In the genomic region with DNA sequence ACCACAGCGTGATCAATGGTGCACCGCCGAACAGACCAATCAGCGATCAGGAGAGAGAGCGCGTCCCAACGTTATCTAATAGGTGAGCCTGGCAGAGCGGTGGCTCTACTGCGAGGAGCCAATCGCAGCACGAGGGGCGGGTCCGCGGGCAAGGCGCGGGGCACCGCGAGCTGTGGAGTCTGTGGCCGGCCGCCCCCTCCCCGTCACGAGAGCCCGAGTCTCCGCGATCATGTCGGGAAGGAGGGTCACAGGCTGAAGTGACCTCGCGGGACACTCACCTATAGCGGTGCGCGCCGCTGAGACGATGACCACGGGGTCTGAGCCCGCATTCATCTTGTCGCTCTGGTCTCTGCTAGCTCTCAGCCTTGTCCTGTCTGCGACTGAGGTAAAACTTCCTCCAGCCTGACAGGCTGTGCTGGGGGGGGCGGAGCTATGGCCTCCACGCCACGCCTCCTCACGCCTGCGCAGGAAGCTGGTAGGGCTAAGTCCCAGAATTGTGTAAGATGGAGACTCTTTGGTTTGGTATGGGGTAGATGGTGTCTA, we compare ENCODE assay signal across 8 mouse cellular contexts. TPM values are rescaled to one million over a fixed set of nuclear protein-coding genes. Genes with fewer than 3 reads are reported as not detected.
DNase-seq lines count a peak whose midpoint lies in the region; ATAC-seq and TF ChIP-seq lines count a peak whose summit lies in the region.

A gene (minus strand): TSS at position 417 of the 543 bp plus-strand sequence.

- TF ChIP-seq POLR2A in MEL (IDR thresholded peaks at IDR 0.05; ENCODE audit: control insufficient read depth in 1 of 2, insufficient read depth in 1 of 2, low read depth in 1 of 2, low read length in 2 of 2, poor library complexity in 1 of 2), result peak; percentile 92 to 98; a peak in 3 of 4 replicates
- TF ChIP-seq POLR2A in cerebellum, adult 2 months (IDR thresholded peaks at IDR 0.05; ENCODE audit: borderline replicate concordance, insufficient read depth, low read length), result peak; percentile 97

- no peaks in the 10 kb centered on the region for H3K27me3 ChIP-seq in MEL (ENCODE audit: control insufficient read depth in 1 of 2, insufficient read depth in 2 of 2, low read length in 2 of 2)
- H3K27me3 ChIP-seq in cerebellum, adult 2 months (ENCODE audit: control insufficient read depth, insufficient read depth, low read length), result no peaks in the 10 kb centered on the region
- H3K27me3 ChIP-seq in lung, embryonic 16.5 days (ENCODE audit: control insufficient read depth, insufficient read depth, low read depth, low read length), result no peaks in the 10 kb centered on the region

- TF ChIP-seq RAD21 in MEL (IDR thresholded peaks at IDR 0.05; ENCODE audit: low read depth, low read length), result no peak

- under 1% methylated on average over 42 of the region's 42 CpGs for WGBS in cerebellum, adult 2 months
- under 1% methylated on average over 40 of the region's 42 CpGs for WGBS in lung, embryonic 16.5 days

- peak; percentile 96 for DNase-seq in MEL (ENCODE audit: low read depth, low spot score)
- peak; percentile 95 to 97 for DNase-seq in cerebellum, adult 2 months
- peak; percentile 94 for DNase-seq in forelimb bud, embryonic 11.5 days (ENCODE audit: low read depth, low spot score)
- DNase-seq in layer of hippocampus, adult 9-10 months (ENCODE audit: low spot score), result peak; percentile 86
- peak; percentile 88 for DNase-seq in ovary, postnatal 10 days (ENCODE audit: low spot score)
- peak; percentile 93 to 94 for DNase-seq in thymus, postnatal 10 days (ENCODE audit: low spot score in 2 of 2)

- H3K36me3 ChIP-seq in MEL (ENCODE audit: control insufficient read depth in 1 of 2, insufficient read depth in 2 of 2, low read length in 2 of 2), result peaks cover 2 to 6% of the 10 kb centered on the region in 2 experiments; a peak in 2 of 4 replicates
- peaks cover 6% of the 10 kb centered on the region; the same call in 1 of the 2 replicates for H3K36me3 ChIP-seq in lung, embryonic 16.5 days (ENCODE audit: control insufficient read depth, insufficient read depth, low read length)

- peaks cover 0 to 11% of the 10 kb centered on the region in 2 experiments; a peak in 2 of 4 replicates for H3K4me1 ChIP-seq in MEL (ENCODE audit: control insufficient read depth in 1 of 2, insufficient read depth in 2 of 2, low read length in 2 of 2)
- peaks cover 5% of the 10 kb centered on the region for H3K4me1 ChIP-seq in cerebellum, adult 2 months (ENCODE audit: control insufficient read depth, insufficient read depth, low read length)
- H3K4me1 ChIP-seq in lung, embryonic 16.5 days (replicated peaks; ENCODE audit: control insufficient read depth, insufficient read depth, low read length), result peaks cover 3% of the 10 kb centered on the region; the same call in 1 of the 2 replicates

- peak within 1 kb of the TSS; percentile 72 to 85 for H3K4me3 ChIP-seq in MEL (ENCODE audit: control insufficient read depth in 1 of 2, insufficient read depth in 1 of 2, low read depth in 2 of 2, low read length in 2 of 2)
- peak within 1 kb of the TSS; percentile 95 for H3K4me3 ChIP-seq in cerebellum, adult 2 months (replicated peaks; ENCODE audit: insufficient read depth, low read depth, low read length)
- peak within 1 kb of the TSS; percentile 83 for H3K4me3 ChIP-seq in lung, embryonic 16.5 days (ENCODE audit: low read length)

- H3K9me3 ChIP-seq in MEL (replicated peaks; ENCODE audit: insufficient read depth, low read length), result no peaks in the 10 kb centered on the region
- no peaks in the 10 kb centered on the region for H3K9me3 ChIP-seq in lung, embryonic 16.5 days (ENCODE audit: control insufficient read depth, low read length)

- peak within 1 kb of the TSS; percentile 71 for H3K9ac ChIP-seq in MEL (ENCODE audit: control insufficient read depth, low read depth, low read length, poor library complexity, severe bottlenecking)
- H3K9ac ChIP-seq in lung, embryonic 16.5 days (ENCODE audit: low read length), result peak within 1 kb of the TSS; percentile 73

- no peaks in the 10 kb centered on the region; the same call in 1 of the 2 replicates for H3K79me2 ChIP-seq in MEL (ENCODE audit: control insufficient read depth, insufficient read depth, low read length, poor library complexity)

- peak within 1 kb of the TSS; percentile 43 for H3K27ac ChIP-seq in MEL (ENCODE audit: control insufficient read depth, low read depth, low read length)
- peak within 1 kb of the TSS; percentile 86 for H3K27ac ChIP-seq in cerebellum, adult 2 months (ENCODE audit: insufficient read depth, low read length)
- H3K27ac ChIP-seq in lung, embryonic 16.5 days (ENCODE audit: low read length), result peak within 1 kb of the TSS; percentile 84

- peak; percentile 96 to 99 for ATAC-seq in hematopoietic stem cell, adult 5-6 weeks (replicated peaks in 1 of 2; ENCODE audit: insufficient read depth in 1 of 2, low FRiP score in 2 of 2, low TSS enrichment in 1 of 2, low read depth in 1 of 2, poor library complexity in 2 of 2, severe bottlenecking in 2 of 2)
- ATAC-seq in lung, embryonic 16.5 days (ENCODE audit: low read depth), result peak; percentile 98

- no peak for TF ChIP-seq EP300 in MEL (IDR thresholded peaks at IDR 0.05; ENCODE audit: low read depth in 1 of 2, low read length in 2 of 2)

- peak within 1 kb of the TSS; percentile 77 for H3K4me2 ChIP-seq in lung, embryonic 16.5 days (ENCODE audit: low read depth, low read length)

- TF ChIP-seq CTCF in MEL (IDR thresholded peaks at IDR 0.05 in 2 of 3, conservative IDR thresholded peaks at IDR 0.05 in 1 of 3; ENCODE audit: control insufficient read depth in 1 of 3, insufficient read depth in 1 of 3, low read depth in 2 of 3, low read length in 3 of 3, poor library complexity in 1 of 3, severe bottlenecking in 1 of 3), result no peak
- TF ChIP-seq CTCF in cerebellum, adult 2 months (IDR thresholded peaks at IDR 0.05; ENCODE audit: borderline replicate concordance, insufficient read depth, low read depth, low read length), result no peak

TF ChIP-seq in MEL, 35 proteins besides CTCF, POLR2A, EP300 and RAD21 (continues in another document):
- no peak for TF ChIP-seq RCOR1 (IDR thresholded peaks at IDR 0.05; ENCODE audit: low read depth, low read length)
- TF ChIP-seq JUND (IDR thresholded peaks at IDR 0.05; ENCODE audit: low read depth, low read length), result no peak
- no peak for TF ChIP-seq CHD2 (IDR thresholded peaks at IDR 0.05; ENCODE audit: low read length)
- TF ChIP-seq BHLHE40 (IDR thresholded peaks at IDR 0.05; ENCODE audit: borderline replicate concordance, low read depth, low read length), result no peak
- 0 out of 2 replicates have a peak, but pooled peaks have one; percentile 37 for TF ChIP-seq TCF12 (IDR thresholded peaks at IDR 0.05; ENCODE audit: low read depth, low read length)
- TF ChIP-seq MAZ (IDR thresholded peaks at IDR 0.05; ENCODE audit: low read depth, low read length), result peak; percentile 41; the same call in 1 of the 2 replicates
- no peak for TF ChIP-seq ELF1 (IDR thresholded peaks at IDR 0.05; ENCODE audit: low read depth, low read length)
- no peak for TF ChIP-seq UBTF (IDR thresholded peaks at IDR 0.05; ENCODE audit: borderline replicate concordance, insufficient read depth, low read depth, low read length)
- no peak for TF ChIP-seq MAFK (IDR thresholded peaks at IDR 0.05; ENCODE audit: borderline replicate concordance, low read depth, low read length)
- TF ChIP-seq SIN3A (IDR thresholded peaks at IDR 0.05; ENCODE audit: low read length), result peak; percentile 89
- TF ChIP-seq MYC (IDR thresholded peaks at IDR 0.05; ENCODE audit: low read depth, low read length), result no peak
- no peak for TF ChIP-seq SMC3 (IDR thresholded peaks at IDR 0.05; ENCODE audit: low read depth, low read length)
- peak; percentile 40; the same call in 1 of the 2 replicates for TF ChIP-seq GATA1 (IDR thresholded peaks at IDR 0.05; ENCODE audit: low read depth, low read length)
- TF ChIP-seq POLR2AphosphoS5 (IDR thresholded peaks at IDR 0.05; ENCODE audit: borderline replicate concordance, low read depth, low read length), result peak; percentile 41; the same call in 1 of the 2 replicates
- TF ChIP-seq KAT2A (conservative IDR thresholded peaks at IDR 0.05; ENCODE audit: low read depth, low read length), result no peak; the same call in 1 of the 2 replicates
- peak; percentile 85 for TF ChIP-seq NELFE (IDR thresholded peaks at IDR 0.05; ENCODE audit: low read depth, low read length)
- peak; percentile 56; the same call in 1 of the 2 replicates for TF ChIP-seq HCFC1 (IDR thresholded peaks at IDR 0.05; ENCODE audit: low read depth, low read length)
- peak; percentile 96 for TF ChIP-seq ZMIZ1 (IDR thresholded peaks at IDR 0.05; ENCODE audit: low read depth, low read length)
- no peak for TF ChIP-seq CHD1 (IDR thresholded peaks at IDR 0.05; ENCODE audit: low read depth, low read length)
- TF ChIP-seq MYB (IDR thresholded peaks at IDR 0.05; ENCODE audit: low read depth, low read length), result no peak
- no peak for TF ChIP-seq MEF2A (IDR thresholded peaks at IDR 0.05; ENCODE audit: extremely low read depth, insufficient replicate concordance, low read depth, low read length, poor library complexity, severe bottlenecking)
- TF ChIP-seq USF2 (IDR thresholded peaks at IDR 0.05; ENCODE audit: borderline replicate concordance in 1 of 2, insufficient read depth in 1 of 2, low read depth in 1 of 2, low read length in 2 of 2), result no peak
- no peak for TF ChIP-seq ZKSCAN1 (IDR thresholded peaks at IDR 0.05; ENCODE audit: low read depth, low read length)
- TF ChIP-seq MAX (IDR thresholded peaks at IDR 0.05; ENCODE audit: low read length), result no peak
- peak; percentile 98 for TF ChIP-seq NRF1 (IDR thresholded peaks at IDR 0.05; ENCODE audit: insufficient read depth, low read depth, low read length, poor library complexity, severe bottlenecking)
- TF ChIP-seq TAL1 (IDR thresholded peaks at IDR 0.05; ENCODE audit: low read length), result no peak
- TF ChIP-seq ZC3H11A (IDR thresholded peaks at IDR 0.05; ENCODE audit: low read depth, low read length), result no peak
- peak; percentile 83 for TF ChIP-seq TBP (IDR thresholded peaks at IDR 0.05; ENCODE audit: low read depth, low read length)
- TF ChIP-seq MXI1 (IDR thresholded peaks at IDR 0.05; ENCODE audit: low read depth, low read length), result peak; percentile 70
- TF ChIP-seq ZNF384 (IDR thresholded peaks at IDR 0.05; ENCODE audit: low read depth, low read length), result no peak
- no peak for TF ChIP-seq GABPA (IDR thresholded peaks at IDR 0.05; ENCODE audit: low read depth, low read length)
- TF ChIP-seq POLR2AphosphoS2 (IDR thresholded peaks at IDR 0.05; ENCODE audit: low read length), result peak; percentile 95

RNA-seq across cellular contexts. Expression of the gene that starts here (rescaled TPM):
- total RNA-seq in MEL (2012; rRNA removed), result 54.9 and 60.1 TPM in 2 replicates
- 10 to 100 TPM in 1 of 2 experiments, not detected in 1; 33.8 TPM for polyA plus RNA-seq in MEL (2012; ENCODE audit: insufficient read depth in 1 of 2, insufficient read length in 2 of 2, low read depth in 1 of 2, low replicate concordance in 2 of 2, missing spikeins in 1 of 2)
- polyA plus RNA-seq in cerebellum, adult 2 months (2012; rRNA removed), result 45.4 and 50.6 TPM in 2 replicates
- 16.2 and 19.1 TPM in 2 replicates for total RNA-seq in hematopoietic stem cell, adult 5-6 weeks (2017)
- 83.8 and 91.4 TPM in 2 replicates for polyA plus RNA-seq in lung, embryonic 16.5 days (2015; fragmentation: Nextera tagmentation; extraction: Ambion mirVana)

Comparison
In these comparisons a context has a peak if more than half of its experiments do, and no peak if none do; other contexts are left out.
1. Peak in every context shown above with its lines: DNase-seq, ATAC-seq, H3K4me3 ChIP-seq and H3K27ac ChIP-seq.